Mouse (Mus musculus) lung, postnatal 14 days (tissue): ENCODE results near the gene Ap1s1.

ENCODE experiments used
- DNase-seq: peaks from one replicate; pipeline ENCODE4 v3.0.0; 2021

The Ap1s1 gene

GRCm38 (mm10) chr5:137015913-137016312, 30.0 kb downstream of the Ap1s1 start:
- DNase-seq, result no peak

- no peak for DNase-seq
Measured at GRCm38 (mm10) chr5:137012401-137012950, 33.5 kb downstream of the Ap1s1 start.

GRCm38 (mm10) chr5:137009988-137010387, 35.9 kb downstream of the Ap1s1 start:
- peak; percentile 65 for DNase-seq

GRCm38 (mm10) chr5:137007276-137007675, 38.7 kb downstream of the Ap1s1 start:
- no peak for DNase-seq

DNA sequence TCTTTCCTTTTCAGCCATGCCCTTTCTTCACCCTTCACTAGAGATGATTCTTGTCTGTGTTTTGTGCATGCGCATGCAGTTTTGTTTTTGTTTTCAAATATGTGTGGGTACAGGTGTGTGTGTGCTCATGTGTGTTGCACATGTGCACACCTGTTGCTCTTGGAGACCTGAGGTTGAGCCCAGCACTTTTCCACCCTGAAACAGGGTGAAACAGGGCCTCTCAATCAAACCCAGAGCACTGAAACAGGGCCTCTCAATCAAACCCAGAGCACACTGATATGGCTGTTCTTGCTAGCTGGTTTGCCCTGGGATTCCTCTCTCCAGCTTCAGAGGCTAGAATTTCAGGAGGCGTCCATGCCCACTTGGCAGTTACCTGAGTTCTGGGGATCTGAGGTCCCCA, 45.3 kb downstream of the Ap1s1 start:
- no peak for DNase-seq

GRCm38 (mm10) chr5:136999449-136999848, 46.5 kb downstream of the Ap1s1 start:
- DNase-seq, result no peak

DNA sequence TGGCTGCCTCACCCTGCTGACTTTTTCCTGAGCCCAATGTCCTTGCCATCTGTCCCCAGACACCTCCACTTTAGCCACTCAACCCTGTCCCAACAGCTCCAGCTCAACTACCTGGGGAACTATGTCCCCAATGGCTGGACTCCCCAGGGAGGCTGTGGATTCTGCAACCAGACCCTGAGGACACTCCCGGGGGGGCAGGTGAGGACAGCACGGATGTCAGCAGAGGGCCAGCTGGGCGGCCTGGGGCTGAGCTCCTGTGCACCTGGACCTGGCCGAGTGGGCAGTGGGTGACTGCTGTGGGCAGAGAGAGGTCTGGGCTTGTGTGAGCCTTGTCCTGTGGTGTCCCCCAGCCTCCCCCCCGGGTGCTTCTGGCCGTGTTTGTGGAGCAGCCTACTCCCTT, 56.1 kb downstream of the Ap1s1 start:
- no peak for DNase-seq

DNA sequence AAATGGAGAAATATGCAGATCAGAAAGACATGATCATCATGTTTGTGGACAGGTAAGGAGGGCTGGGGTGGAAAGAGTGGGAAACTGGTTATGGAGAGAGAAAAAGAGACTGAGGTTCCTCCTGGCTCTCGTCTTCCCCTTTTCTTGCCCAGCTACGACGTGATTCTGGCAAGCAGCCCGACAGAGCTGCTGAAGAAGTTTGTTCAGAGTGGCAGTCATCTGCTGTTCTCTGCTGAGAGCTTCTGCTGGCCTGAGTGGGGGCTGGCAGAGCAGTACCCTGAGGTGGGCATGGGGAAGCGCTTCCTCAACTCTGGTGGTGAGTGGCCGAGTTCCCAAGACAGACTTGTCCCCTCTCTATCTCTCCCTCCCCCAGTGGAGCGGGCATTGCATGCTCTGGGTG, 57.5 kb downstream of the Ap1s1 start:
- DNase-seq, result peak; percentile 59

GRCm38 (mm10) chr5:136987934-136988271, 58.0 kb downstream of the Ap1s1 start, which contains the start of gene Znhit1:
Gene Znhit1 (minus strand): TSS chr5:136988021.
- no peak for DNase-seq

DNA sequence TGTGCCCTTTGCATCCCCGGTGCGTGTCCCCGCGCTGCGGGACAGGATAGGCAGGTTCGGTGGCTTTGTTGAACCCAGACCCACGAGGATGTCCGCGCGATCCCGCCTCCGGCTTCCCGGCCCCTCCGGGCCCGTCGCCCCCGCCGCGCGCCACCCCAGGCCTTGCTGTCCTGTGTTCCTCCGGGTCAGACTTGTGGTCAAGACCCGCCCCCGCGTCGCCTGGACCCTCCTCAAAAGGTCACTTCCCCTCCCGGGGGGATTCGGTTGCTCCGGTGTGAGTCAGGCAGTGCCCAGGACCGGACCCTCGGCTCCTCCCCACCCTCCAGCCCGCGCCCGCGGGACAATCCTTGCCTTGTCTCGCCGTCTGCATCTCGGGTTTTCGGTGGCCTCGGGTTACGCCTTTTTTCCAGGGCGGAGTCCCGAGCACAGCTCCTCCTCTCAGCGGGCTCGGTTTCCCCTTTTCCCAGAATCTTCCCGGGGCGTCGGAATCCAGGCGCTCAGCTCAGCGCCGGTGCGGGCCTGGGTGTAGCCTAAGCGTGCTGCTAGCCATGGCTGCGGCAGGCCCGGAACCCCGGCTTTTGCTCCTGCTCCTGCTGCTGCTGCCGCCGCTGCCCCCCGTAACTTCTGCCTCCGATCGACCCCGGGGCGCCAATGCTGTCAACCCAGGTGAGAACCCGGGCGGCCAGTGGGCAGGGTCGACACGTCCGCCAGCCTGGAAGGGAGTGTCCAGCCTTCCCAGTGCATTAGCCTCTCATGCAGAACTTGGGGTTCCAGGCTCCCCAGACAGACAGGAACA, 58.6 kb downstream of the Ap1s1 start:
- peak; percentile 77 for DNase-seq

DNA sequence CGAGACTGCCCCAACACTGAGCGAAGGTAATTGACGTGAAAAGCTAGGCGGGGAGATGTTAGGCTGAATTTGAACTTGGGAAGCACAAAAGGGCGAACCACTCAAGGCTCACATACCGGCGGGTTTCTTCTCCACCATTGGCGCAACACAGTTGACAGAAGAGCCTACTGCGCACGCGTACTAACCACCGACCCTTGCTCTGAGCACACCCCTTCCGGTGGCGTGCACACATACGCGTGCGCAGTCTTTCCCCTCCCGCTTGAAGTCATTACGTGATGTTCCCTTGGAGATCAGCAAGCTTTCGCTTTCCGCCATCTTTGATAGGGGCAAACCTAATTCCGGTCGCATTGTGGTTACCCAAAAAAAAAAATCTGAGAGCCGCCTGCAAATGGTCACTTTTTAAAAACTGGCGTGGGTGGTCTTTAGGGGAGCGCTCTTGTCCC, 59.2 kb downstream of the Ap1s1 start, which contains the start of gene Plod3:
Gene Plod3, plus strand, starts transcription at position 325 of the 443 bp plus-strand sequence.
- DNase-seq, result peak; percentile 98
